Mouse (Mus musculus) neural tube, embryonic 15.5 days (tissue): ENCODE data around the gene Krtap28-10. TPM values are rescaled to one million over a fixed set of nuclear protein-coding genes. Genes with fewer than 3 reads are reported as not detected.
"Not testable (repeated sequence)": the region's sequence is repeated elsewhere in the genome, so short reads cannot be mapped to it uniquely, and the experiment has no call there.

Experiments used
- ATAC-seq: fragments of 200-750 bp; cut with Nextera tagmentation; 2 replicates; pipeline ENCODE4 v1.8.0; 2017; ENCODE audit warnings: mild to moderate bottlenecking, moderate TSS enrichment, moderate library complexity; ENCODE audit not compliant: low FRiP score
- H3K27ac ChIP-seq: fragments of 300-500 bp; sonication (generic); replicated peaks from 2 replicates; pipeline ENCODE4 v1.5.1; 2015; ENCODE audit warnings: mild to moderate bottlenecking, inconsistent platforms
- H3K27me3 ChIP-seq: fragments of 300-500 bp; sonication (generic); replicated peaks from 2 replicates; pipeline ENCODE4 v1.6.1; 2015; ENCODE audit warnings: inconsistent platforms
- H3K36me3 ChIP-seq: fragments of 300-500 bp; sonication (generic); 2 replicates; pipeline ENCODE4 v1.6.1; 2015; ENCODE audit warnings: inconsistent platforms
- H3K4me1 ChIP-seq: fragments of 300-500 bp; sonication (generic); 2 replicates; pipeline ENCODE4 v1.6.1; 2015; ENCODE audit warnings: inconsistent platforms
- H3K4me2 ChIP-seq: fragments of 300-500 bp; sonication (generic); 2 replicates; pipeline ENCODE4 v1.6.1; 2015; ENCODE audit warnings: inconsistent platforms, mild to moderate bottlenecking, moderate library complexity
- H3K4me3 ChIP-seq: fragments of 300-500 bp; sonication (generic); replicated peaks from 2 replicates; pipeline ENCODE4 v1.5.1; 2015; ENCODE audit warnings: mild to moderate bottlenecking, inconsistent platforms
- H3K9ac ChIP-seq: fragments of 300-500 bp; sonication (generic); replicated peaks from 2 replicates; pipeline ENCODE4 v1.6.1; 2015; ENCODE audit warnings: mild to moderate bottlenecking, inconsistent platforms
- H3K9me3 ChIP-seq: fragments of 300-500 bp; sonication (generic); replicated peaks from 2 replicates; pipeline ENCODE4 v1.6.1; 2016; ENCODE audit warnings: inconsistent platforms
- WGBS: fragments of 180-500 bp; shearing (Covaris S2); methylation state at CpG from one replicate; pipeline ENCODE4 v1.1.7; 2015; ENCODE audit warnings: mixed read lengths; 5-methylcytosine and 5-hydroxymethylcytosine counted together
- polyA plus RNA-seq: library from polyadenylated mRNA; unstranded; fragments of >200 nt; fragmentation: Nextera tagmentation; extraction: Ambion mirVana; gene quantifications from 2 replicates; pipeline ENCODE4 v1.2.1, GENCODE M21; 2015

Krtap28-10 gene
- polyA plus RNA-seq, 1 experiment from 2014 or later = not detected

GRCm38 (mm10) chr1:83006218-83007179, 35.8 kb downstream of the Krtap28-10 start:
- Histone ChIP-seq H3K9ac (no peak overlapping the region), H3K4me2 (no peak overlapping the region), H3K9me3 (no peaks in the 10 kb centered on the region), H3K36me3 (no peaks in the 10 kb centered on the region), H3K27me3 (no peaks in the 10 kb centered on the region), H3K4me3 (no peak overlapping the region), H3K27ac (no peak overlapping the region), H3K4me1 (no peaks in the 10 kb centered on the region)
- 89% methylated on average over 8 of the region's 8 CpGs for WGBS
- no peak for ATAC-seq

DNA sequence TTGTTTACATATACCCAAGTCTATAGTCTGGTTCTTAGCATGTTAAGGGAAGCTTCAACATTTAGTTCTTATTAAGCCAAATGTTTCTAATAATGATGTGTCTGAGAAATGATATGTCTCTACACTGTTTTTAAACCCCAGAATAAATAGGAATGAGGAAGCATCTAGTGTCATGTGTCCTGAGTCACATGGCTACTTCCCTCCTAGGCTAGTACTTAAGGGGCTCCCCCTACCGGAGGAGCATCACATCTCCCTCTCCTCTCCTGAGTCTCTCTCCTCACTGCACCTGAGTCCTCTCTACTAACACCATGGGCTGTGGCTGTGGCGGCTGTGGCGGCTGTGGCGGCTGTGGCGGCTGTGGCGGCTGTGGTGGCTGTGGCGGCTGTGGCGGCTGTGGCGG, 42.0 kb downstream of the Krtap28-10 start, which contains the start of gene Gm47959:
Gene Gm47959, plus strand, starts transcription at position 243 of the 400 bp plus-strand sequence.
- H3K9me3 ChIP-seq, H3K4me3 ChIP-seq, H3K27ac ChIP-seq, H3K9ac ChIP-seq, H3K27me3 ChIP-seq, H3K4me1 ChIP-seq, ATAC-seq, H3K36me3 ChIP-seq, H3K4me2 ChIP-seq: not testable (repeated sequence)
- WGBS = 98% methylated on average over 9 of the region's 9 CpGs

- no peaks in the 10 kb centered on the region for H3K36me3 ChIP-seq
- H3K4me2 ChIP-seq = no peak overlapping the region
- no peak for ATAC-seq
- 91% methylated on average over 3 of the region's 3 CpGs for whole genome bisulfite sequencing
- H3K9ac ChIP-seq = no peak overlapping the region
- H3K9me3 ChIP-seq = no peaks in the 10 kb centered on the region
- H3K27me3 ChIP-seq = no peaks in the 10 kb centered on the region
- H3K27ac ChIP-seq = no peak overlapping the region
- H3K4me1 ChIP-seq = no peaks in the 10 kb centered on the region
- no peak overlapping the region for H3K4me3 ChIP-seq
These were observed 48.3 kb downstream of the Krtap28-10 start for GRCm38 (mm10) chr1:82993947-82994346.

DNA sequence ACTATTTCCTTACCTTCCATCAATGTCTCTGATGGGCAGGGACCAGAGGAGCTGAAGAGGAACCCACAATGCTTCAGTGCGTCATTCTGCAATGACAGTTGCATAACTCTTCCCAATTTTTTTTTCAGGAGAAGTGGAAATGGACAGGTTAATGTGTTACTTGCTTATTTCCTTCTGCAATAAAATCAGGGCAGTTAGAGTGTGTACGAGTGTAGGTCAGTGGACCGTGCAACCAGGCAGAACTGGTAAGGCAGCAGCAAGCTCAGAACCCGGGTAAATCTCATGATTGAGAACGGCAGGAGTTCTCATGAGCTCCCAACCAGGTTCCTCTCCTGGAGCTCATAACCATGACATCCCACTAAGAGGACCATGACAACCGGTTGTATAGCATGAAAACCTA, 50.2 kb downstream of the Krtap28-10 start:
- Histone ChIP-seq H3K4me3 (no peak overlapping the region), H3K27me3 (no peaks in the 10 kb centered on the region), H3K4me2 (no peak overlapping the region), H3K9me3 (no peaks in the 10 kb centered on the region), H3K9ac (no peak overlapping the region), H3K4me1 (no peaks in the 10 kb centered on the region), H3K36me3 (no peaks in the 10 kb centered on the region), H3K27ac (no peak overlapping the region)
- no peak for ATAC-seq
- 90% methylated on average over 6 of the region's 6 CpGs for WGBS

DNA sequence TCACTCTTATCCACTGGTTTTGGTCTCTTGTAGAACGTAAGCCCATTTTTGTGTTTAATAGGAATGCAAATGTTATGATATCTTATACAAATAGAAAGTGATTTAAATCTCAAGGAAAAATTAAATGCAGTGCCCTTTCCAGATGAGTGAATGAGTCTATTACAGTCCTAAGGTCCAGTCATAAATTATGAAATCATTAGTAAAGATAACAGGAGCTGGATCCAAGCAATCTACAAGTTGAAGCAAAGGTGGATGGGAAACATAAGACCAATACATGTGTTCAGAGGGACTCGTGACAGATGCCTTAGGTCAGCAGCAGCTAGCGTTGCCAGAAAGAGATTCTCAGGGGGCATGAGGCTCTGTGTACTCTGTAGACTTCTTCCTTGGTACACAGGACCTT, 50.7 kb downstream of the Krtap28-10 start:
- no peak overlapping the region for H3K4me2 ChIP-seq
- H3K9me3 ChIP-seq = no peaks in the 10 kb centered on the region
- no peaks in the 10 kb centered on the region for H3K36me3 ChIP-seq
- 81% methylated on average over 3 of the region's 3 CpGs for WGBS
- H3K27ac ChIP-seq = no peak overlapping the region
- no peak overlapping the region for H3K4me3 ChIP-seq
- ATAC-seq = no peak
- no peak overlapping the region for H3K9ac ChIP-seq
- no peaks in the 10 kb centered on the region for H3K4me1 ChIP-seq
- no peaks in the 10 kb centered on the region for H3K27me3 ChIP-seq

Other genes starting within 250 kb of the Krtap28-10 start
- gene Agfg1, start 203.0 kb downstream of the Krtap28-10 start, polyA plus RNA-seq = 26.6 and 36.5 TPM in 2 replicates
- 0.26 TPM in 1 of 2 replicates, not detected in the other for gene A030005L19Rik, start 129.2 kb downstream of the Krtap28-10 start, polyA plus RNA-seq
- gene A030014E15Rik, start 117.6 kb downstream of the Krtap28-10 start, polyA plus RNA-seq = not detected in 2 replicates
- gene Gm6217, start 111.1 kb downstream of the Krtap28-10 start, polyA plus RNA-seq = not detected in 2 replicates
- not detected in 2 replicates for gene A030003K21Rik, start 99.1 kb downstream of the Krtap28-10 start, polyA plus RNA-seq
- not detected in 2 replicates for gene Gm7544, start 86.5 kb downstream of the Krtap28-10 start, polyA plus RNA-seq
- not detected in 2 replicates for gene Gm47955, start 82.2 kb downstream of the Krtap28-10 start, polyA plus RNA-seq
- gene Gm47959, start 41.9 kb downstream of the Krtap28-10 start, polyA plus RNA-seq = not detected in 2 replicates
- 0.75 and 1.1 TPM in 2 replicates for gene Slc19a3, start 4.0 kb downstream of the Krtap28-10 start, polyA plus RNA-seq
- not detected in 2 replicates for gene Gm47969, start 2.5 kb upstream of the Krtap28-10 start, polyA plus RNA-seq
- gene A030005K14Rik, start 16.9 kb upstream of the Krtap28-10 start, polyA plus RNA-seq = not detected in 2 replicates
- not detected in 2 replicates for gene Krtap28-13, start 18.4 kb upstream of the Krtap28-10 start, polyA plus RNA-seq
- 0.49 TPM in 1 of 2 replicates, not detected in the other for gene Ccl20, start 74.3 kb upstream of the Krtap28-10 start, polyA plus RNA-seq
- 1.2 and 1.4 TPM in 2 replicates for gene Daw1, start 117.3 kb upstream of the Krtap28-10 start, polyA plus RNA-seq